Mouse (Mus musculus): ENCODE measurements around the gene Qsox1. TPM values are rescaled to one million over a fixed set of nuclear protein-coding genes. Genes with fewer than 3 reads are reported as not detected.

The Qsox1 gene
- polyA plus RNA-seq (2016; fragmentation: Nextera tagmentation; extraction: Ambion mirVana) = 27.0 and 27.2 TPM in 2 replicates

- peak; percentile 96 for ATAC-seq (ENCODE audit: insufficient number of reproducible peaks, low FRiP score)
- under 1% methylated on average over 66 of the region's 67 CpGs for WGBS
- 0 out of 2 replicates have a peak, but pooled peaks cover 10% of the 10 kb centered on the region for H3K36me3 ChIP-seq
- no peaks in the 10 kb centered on the region for H3K9me3 ChIP-seq (replicated peaks)
- H3K27me3 ChIP-seq (replicated peaks) = no peaks in the 10 kb centered on the region
- peak within 1 kb of the TSS; percentile 95 for H3K4me3 ChIP-seq
- H3K4me1 ChIP-seq (replicated peaks) = peaks cover 32% of the 10 kb centered on the region
- peak within 1 kb of the TSS; percentile 89 for H3K4me2 ChIP-seq
- H3K9ac ChIP-seq = peak within 1 kb of the TSS; percentile 86
- peak within 1 kb of the TSS; percentile 65 for H3K27ac ChIP-seq (ENCODE audit: poor library complexity, severe bottlenecking)
Observed at GRCm38 (mm10) chr1:155812581-155813499, at the start of gene Qsox1. Gene Qsox1 (minus strand): TSS chr1:155812889.

- no peak for ATAC-seq (ENCODE audit: insufficient number of reproducible peaks, low FRiP score)
- Histone ChIP-seq H3K9ac (no peak overlapping the region), H3K4me3 (no peak overlapping the region), H3K36me3 (peaks cover 65% of the 10 kb centered on the region), H3K4me1 (replicated peaks) (no peaks in the 10 kb centered on the region), H3K27ac (ENCODE audit: poor library complexity, severe bottlenecking) (no peak overlapping the region), H3K27me3 (replicated peaks) (no peaks in the 10 kb centered on the region), H3K4me2 (no peak overlapping the region), H3K9me3 (replicated peaks) (no peaks in the 10 kb centered on the region)
- 80% methylated on average over 7 of the region's 7 CpGs for WGBS
Observed at GRCm38 (mm10) chr1:155854926-155855702, 42.4 kb upstream of the Qsox1 start.

- Histone ChIP-seq H3K27ac (ENCODE audit: poor library complexity, severe bottlenecking) (no peak overlapping the region), H3K9ac (no peak overlapping the region), H3K36me3 (peaks cover 55% of the 10 kb centered on the region), H3K27me3 (replicated peaks) (no peaks in the 10 kb centered on the region), H3K9me3 (replicated peaks) (no peaks in the 10 kb centered on the region), H3K4me3 (no peak overlapping the region), H3K4me2 (no peak overlapping the region), H3K4me1 (replicated peaks) (no peaks in the 10 kb centered on the region)
- WGBS = 82% methylated on average over 5 of the region's 5 CpGs
- no peak for ATAC-seq (ENCODE audit: insufficient number of reproducible peaks, low FRiP score)
Observed at GRCm38 (mm10) chr1:155853009-155853408, 40.3 kb upstream of the Qsox1 start.

- Histone ChIP-seq H3K4me2 (no peak overlapping the region), H3K9ac (no peak overlapping the region), H3K4me3 (no peak overlapping the region), H3K9me3 (replicated peaks) (0 out of 2 replicates have a peak, but pooled peaks cover 3% of the 10 kb centered on the region), H3K4me1 (replicated peaks) (peaks cover 17% of the 10 kb centered on the region), H3K36me3 (peaks cover 34% of the 10 kb centered on the region), H3K27me3 (replicated peaks) (no peaks in the 10 kb centered on the region), H3K27ac (ENCODE audit: poor library complexity, severe bottlenecking) (peak overlapping the region; percentile 37; the same call in 1 of the 2 replicates)
- 57% methylated on average over 5 of the region's 5 CpGs for WGBS
- 0 out of 2 replicates have a peak, but pooled peaks have one; percentile 25 for ATAC-seq (ENCODE audit: insufficient number of reproducible peaks, low FRiP score)
Observed at GRCm38 (mm10) chr1:155844235-155844634, 31.5 kb upstream of the Qsox1 start.

- ATAC-seq (ENCODE audit: insufficient number of reproducible peaks, low FRiP score) = no peak
- no peak overlapping the region for H3K4me3 ChIP-seq
- peaks cover 30% of the 10 kb centered on the region for H3K36me3 ChIP-seq
- H3K9ac ChIP-seq = no peak overlapping the region
- H3K27ac ChIP-seq (ENCODE audit: poor library complexity, severe bottlenecking) = 0 out of 2 replicates have a peak overlapping the region, but pooled peaks have one; percentile 37
- WGBS = 69% methylated on average over 4 of the region's 4 CpGs
- H3K9me3 ChIP-seq (replicated peaks) = peaks cover 6% of the 10 kb centered on the region; the same call in 1 of the 2 replicates
- peaks cover 17% of the 10 kb centered on the region for H3K4me1 ChIP-seq (replicated peaks)
- no peak overlapping the region for H3K4me2 ChIP-seq
- H3K27me3 ChIP-seq (replicated peaks) = no peaks in the 10 kb centered on the region
Observed at GRCm38 (mm10) chr1:155843538-155843937, 30.8 kb upstream of the Qsox1 start.

GRCm38 (mm10) chr1:155835667-155836066 is 23.0 kb upstream of the Qsox1 start:
- 39% methylated on average over 2 of the region's 2 CpGs for WGBS
- no peak for ATAC-seq (ENCODE audit: insufficient number of reproducible peaks, low FRiP score)
- H3K9me3 ChIP-seq (replicated peaks) = peaks cover 12% of the 10 kb centered on the region; the same call in 1 of the 2 replicates

GRCm38 (mm10) chr1:155833610-155834009 is 20.9 kb upstream of the Qsox1 start:
- Histone ChIP-seq H3K4me1 (replicated peaks) (no peaks in the 10 kb centered on the region), H3K36me3 (no peaks in the 10 kb centered on the region), H3K27ac (ENCODE audit: poor library complexity, severe bottlenecking) (no peak overlapping the region), H3K27me3 (replicated peaks) (no peaks in the 10 kb centered on the region), H3K4me2 (no peak overlapping the region), H3K9ac (no peak overlapping the region), H3K9me3 (replicated peaks) (peaks cover 7% of the 10 kb centered on the region; the same call in 1 of the 2 replicates), H3K4me3 (no peak overlapping the region)
- 84% methylated on average over 9 of the region's 9 CpGs for WGBS
- ATAC-seq (ENCODE audit: insufficient number of reproducible peaks, low FRiP score) = no peak

More at GRCm38 (mm10) chr1:155835667-155836066, 23.0 kb upstream of the Qsox1 start:
- no peaks in the 10 kb centered on the region for H3K27me3 ChIP-seq (replicated peaks)
- no peaks in the 10 kb centered on the region for H3K4me1 ChIP-seq (replicated peaks)
- no peaks in the 10 kb centered on the region for H3K36me3 ChIP-seq
- no peak overlapping the region for H3K4me3 ChIP-seq
- no peak overlapping the region for H3K27ac ChIP-seq (ENCODE audit: poor library complexity, severe bottlenecking)
- H3K4me2 ChIP-seq = no peak overlapping the region
- no peak overlapping the region for H3K9ac ChIP-seq

- Histone ChIP-seq H3K36me3 (no peaks in the 10 kb centered on the region), H3K9ac (no peak overlapping the region), H3K9me3 (replicated peaks) (no peaks in the 10 kb centered on the region), H3K4me1 (replicated peaks) (0 out of 2 replicates have a peak, but pooled peaks cover 7% of the 10 kb centered on the region), H3K4me3 (no peak overlapping the region), H3K4me2 (no peak overlapping the region), H3K27me3 (replicated peaks) (no peaks in the 10 kb centered on the region), H3K27ac (ENCODE audit: poor library complexity, severe bottlenecking) (no peak overlapping the region)
- ATAC-seq (ENCODE audit: insufficient number of reproducible peaks, low FRiP score) = no peak
- WGBS = 86% methylated on average over 3 of the region's 3 CpGs
Observed at GRCm38 (mm10) chr1:155831958-155832357, 19.3 kb upstream of the Qsox1 start.

GRCm38 (mm10) chr1:155830861-155831260 is 18.2 kb upstream of the Qsox1 start:
- H3K27me3 ChIP-seq (replicated peaks) = no peaks in the 10 kb centered on the region
- WGBS = 67% methylated on average over 6 of the region's 6 CpGs
- H3K27ac ChIP-seq (ENCODE audit: poor library complexity, severe bottlenecking) = no peak overlapping the region
- no peak overlapping the region for H3K4me3 ChIP-seq
- H3K4me1 ChIP-seq (replicated peaks) = 0 out of 2 replicates have a peak, but pooled peaks cover 7% of the 10 kb centered on the region
- H3K36me3 ChIP-seq = no peaks in the 10 kb centered on the region
- no peaks in the 10 kb centered on the region for H3K9me3 ChIP-seq (replicated peaks)
- H3K9ac ChIP-seq = no peak overlapping the region
- no peak for ATAC-seq (ENCODE audit: insufficient number of reproducible peaks, low FRiP score)
- no peak overlapping the region for H3K4me2 ChIP-seq

GRCm38 (mm10) chr1:155827703-155828295 is 15.1 kb upstream of the Qsox1 start:
- WGBS = 45% methylated on average over 8 of the region's 8 CpGs
- Histone ChIP-seq H3K27me3 (replicated peaks) (no peaks in the 10 kb centered on the region), H3K36me3 (no peaks in the 10 kb centered on the region), H3K9me3 (replicated peaks) (no peaks in the 10 kb centered on the region), H3K9ac (no peak overlapping the region), H3K27ac (ENCODE audit: poor library complexity, severe bottlenecking) (no peak overlapping the region), H3K4me2 (no peak overlapping the region), H3K4me3 (no peak overlapping the region), H3K4me1 (replicated peaks) (0 out of 2 replicates have a peak, but pooled peaks cover 7% of the 10 kb centered on the region)
- no peak for ATAC-seq (ENCODE audit: insufficient number of reproducible peaks, low FRiP score)

Measured in heart, embryonic 12.5 days (tissue).